Mouse (Mus musculus) heart, postnatal 0 days (tissue): ENCODE results near the gene Ubb.

ENCODE experiments used
- CTCF ChIP-seq: IDR thresholded peaks from 2 replicates; pipeline ENCODE4 v1.5.1; 2016; ENCODE audit warnings: antibody characterized with exemption, control low read depth, low read depth
- EP300 ChIP-seq: IDR thresholded peaks from 2 replicates; pipeline ENCODE4 v1.6.1; 2016; ENCODE audit warnings: antibody characterized with exemption, low read depth

GRCm38 (mm10) chr11:62518991-62519390 lies 32.0 kb upstream of the Ubb start:
- no peak for TF ChIP-seq CTCF
- TF ChIP-seq EP300, result no peak
